Mouse (Mus musculus) CD4-positive, CD25-positive, alpha-beta regulatory T cell, adult 4 months (primary cell): Measurements from ENCODE around the gene Polrmt. TPM values are rescaled to one million over a fixed set of nuclear protein-coding genes. Genes with fewer than 3 reads are reported as not detected.

ENCODE experiments used
- ATAC-seq: one replicate; pipeline ENCODE4 v1.8.0; 2017
- polyA plus RNA-seq, 2 experiments: library from polyadenylated mRNA; unstranded; fragments of 100-300 nt; shearing (Covaris generic); gene quantifications; one replicate each; pipeline ENCODE4 v1.2.1; 2017

Polrmt gene
- polyA plus RNA-seq, 2 experiments from 2014 or later: 18.0 to 23.4 TPM

DNA sequence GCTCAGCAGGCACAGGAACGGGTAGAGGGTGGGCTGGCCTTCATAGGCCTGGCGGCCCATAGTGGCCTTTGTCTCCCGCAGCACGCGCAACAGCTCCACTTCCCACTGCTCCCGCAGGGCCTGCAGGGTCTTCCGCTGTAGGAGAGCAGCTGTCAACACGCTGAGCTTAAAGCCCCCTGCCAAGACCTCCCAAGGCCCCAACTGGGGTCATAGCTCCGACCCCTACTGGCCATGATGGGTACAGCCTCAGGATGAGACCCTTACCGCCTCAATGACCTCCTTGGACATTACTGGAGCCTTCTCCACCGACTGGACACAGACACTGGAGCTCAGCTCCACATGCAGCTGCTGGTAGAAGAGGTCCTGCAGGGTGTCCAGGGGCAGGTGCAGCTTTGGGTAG lies 5.5 kb downstream of the Polrmt start:
- no peak for ATAC-seq

DNA sequence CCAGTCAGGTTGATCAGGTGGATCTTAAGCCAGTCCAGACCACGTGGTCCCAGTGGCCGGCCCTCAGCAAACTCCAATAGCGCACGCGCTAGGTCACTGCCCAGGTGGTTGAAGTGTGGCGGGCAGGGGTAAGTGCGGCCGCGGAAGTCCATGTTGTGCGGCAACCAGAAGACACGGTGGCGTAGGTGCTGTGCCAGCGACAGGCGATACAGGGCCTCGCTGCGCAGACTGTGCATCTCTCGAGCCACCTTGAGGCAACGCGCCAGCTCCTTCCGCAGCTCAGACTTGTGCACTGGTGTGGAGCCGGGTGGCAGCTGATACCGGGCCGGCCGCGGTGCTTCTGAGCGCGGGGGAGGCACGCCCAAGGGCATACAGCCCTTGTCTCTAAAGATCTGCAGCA lies 7.1 kb downstream of the Polrmt start:
- ATAC-seq: no peak

DNA sequence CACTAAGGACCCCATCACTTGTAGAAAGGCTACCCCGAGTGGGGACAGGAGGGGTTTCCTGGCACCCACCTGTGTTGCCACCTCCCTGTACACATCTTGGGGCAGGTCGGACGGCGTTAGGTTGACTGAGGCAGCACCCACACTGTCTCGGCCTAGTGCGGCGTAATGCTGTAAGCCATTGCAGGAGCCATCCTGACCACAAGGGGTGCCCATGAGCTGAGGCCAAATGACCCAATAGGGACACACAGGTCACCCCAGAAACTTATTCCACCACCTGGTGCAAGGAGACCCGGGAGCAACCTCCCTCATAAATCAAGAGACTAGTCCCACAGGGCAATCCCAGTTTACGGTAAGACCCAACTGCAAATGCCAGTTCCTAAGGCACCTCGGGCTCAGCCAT lies 8.1 kb downstream of the Polrmt start:
- ATAC-seq: no peak

DNA sequence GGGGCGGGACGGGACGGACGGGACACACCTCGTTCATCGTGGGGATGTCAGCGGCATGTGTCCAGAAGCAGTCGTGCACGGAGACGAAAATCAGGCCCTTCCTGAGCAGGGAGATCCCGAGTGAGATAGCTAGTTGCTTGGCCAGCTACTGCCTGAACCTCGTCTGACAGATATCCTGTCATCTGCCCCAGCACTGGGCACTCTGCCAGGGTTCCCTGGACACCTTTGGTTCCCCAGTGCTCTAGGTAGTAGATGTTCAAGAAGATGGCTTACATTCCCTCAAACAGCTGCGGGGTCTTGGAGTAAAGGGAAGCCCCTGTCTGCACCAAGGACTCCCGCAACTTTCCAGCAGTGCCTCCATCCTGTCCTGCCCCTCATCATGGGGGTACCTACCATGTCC lies 9.7 kb downstream of the Polrmt start:
- no peak for ATAC-seq

DNA sequence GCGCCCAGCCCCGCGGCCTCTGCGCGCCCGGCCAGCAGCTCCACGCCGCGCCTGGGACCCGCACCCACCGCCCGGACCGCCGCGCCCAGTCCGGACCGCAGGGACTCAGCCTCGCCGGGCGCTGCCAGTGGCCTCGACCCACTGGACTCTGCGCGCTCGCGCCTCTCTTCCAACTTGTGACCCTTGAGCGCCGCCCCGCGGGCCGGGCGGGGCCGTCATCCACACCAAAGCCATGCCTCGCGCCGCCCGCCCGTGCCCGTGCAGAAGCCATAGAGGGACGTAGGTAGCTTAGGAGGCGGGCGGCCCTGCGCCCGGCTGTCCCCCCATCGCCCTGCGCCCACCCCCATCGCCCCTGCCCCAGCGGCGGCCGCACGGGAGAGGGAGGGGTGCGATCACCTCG lies 11.0 kb downstream of the Polrmt start:
- ATAC-seq: no peak

DNA sequence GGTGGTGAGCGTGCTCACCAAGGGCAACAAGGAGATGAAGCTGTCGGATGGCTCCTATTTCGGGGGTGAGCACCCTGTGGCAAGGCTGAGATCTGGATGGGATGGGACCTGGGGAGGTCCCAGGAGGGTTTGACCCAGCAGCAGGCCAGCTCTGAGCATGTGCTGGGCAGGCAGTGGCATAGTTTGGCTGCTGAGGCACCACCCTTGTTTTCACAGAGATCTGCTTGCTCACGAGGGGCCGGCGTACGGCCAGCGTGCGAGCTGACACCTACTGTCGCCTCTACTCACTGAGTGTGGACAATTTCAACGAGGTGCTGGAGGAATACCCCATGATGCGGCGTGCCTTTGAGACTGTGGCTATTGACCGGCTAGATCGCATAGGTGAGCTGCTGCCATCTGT lies 12.5 kb downstream of the Polrmt start:
- no peak for ATAC-seq

DNA sequence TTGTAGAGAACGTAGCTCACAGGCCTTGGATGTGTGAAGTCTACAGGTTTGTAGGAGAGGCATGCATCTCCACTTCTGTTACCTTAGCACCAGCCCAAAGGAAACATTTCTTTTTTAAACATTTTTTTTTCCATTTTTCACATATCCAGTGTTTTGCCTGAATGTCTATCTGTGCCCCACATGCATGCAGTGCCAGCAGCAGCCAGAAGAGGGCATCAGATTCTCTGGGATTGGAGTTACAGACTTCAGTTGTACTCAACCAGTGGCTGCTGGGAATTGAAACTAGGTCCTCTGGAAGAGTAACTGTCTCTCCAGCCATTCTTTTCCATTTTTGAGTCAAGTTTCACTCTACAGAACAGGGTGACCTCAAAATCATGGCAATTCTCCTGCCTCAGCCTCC lies 13.9 kb downstream of the Polrmt start:
- no peak for ATAC-seq

DNA sequence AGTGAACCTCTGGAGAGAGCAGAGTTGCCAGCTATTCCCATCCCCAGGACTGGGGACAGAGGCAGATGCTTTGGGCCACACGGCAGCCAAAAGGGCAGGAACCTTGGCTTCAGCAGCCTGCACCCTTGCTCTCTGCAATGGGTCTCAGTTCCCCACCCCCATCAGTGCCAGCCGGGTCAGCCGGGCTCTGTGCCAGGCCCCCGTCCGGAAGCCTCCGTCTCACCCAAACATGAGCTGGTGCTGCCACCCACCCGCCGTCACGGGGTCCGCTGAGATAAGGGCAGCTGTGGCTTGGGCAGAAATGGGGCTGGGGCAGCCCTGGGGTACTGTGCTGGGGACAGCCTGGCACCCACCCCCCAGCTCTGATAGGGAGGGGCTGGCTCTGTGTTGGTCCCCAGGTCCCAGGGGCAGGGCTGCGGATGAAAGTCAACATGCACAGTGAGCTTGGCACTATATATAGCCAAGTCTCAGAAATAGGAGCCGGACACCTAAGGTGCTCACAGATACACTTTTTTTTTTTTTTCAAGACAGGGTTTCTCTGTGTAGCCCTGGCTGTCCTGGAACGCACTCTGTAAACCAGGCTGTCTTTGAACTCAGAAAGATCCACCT lies 16.9 kb downstream of the Polrmt start:
- no peak for ATAC-seq

DNA sequence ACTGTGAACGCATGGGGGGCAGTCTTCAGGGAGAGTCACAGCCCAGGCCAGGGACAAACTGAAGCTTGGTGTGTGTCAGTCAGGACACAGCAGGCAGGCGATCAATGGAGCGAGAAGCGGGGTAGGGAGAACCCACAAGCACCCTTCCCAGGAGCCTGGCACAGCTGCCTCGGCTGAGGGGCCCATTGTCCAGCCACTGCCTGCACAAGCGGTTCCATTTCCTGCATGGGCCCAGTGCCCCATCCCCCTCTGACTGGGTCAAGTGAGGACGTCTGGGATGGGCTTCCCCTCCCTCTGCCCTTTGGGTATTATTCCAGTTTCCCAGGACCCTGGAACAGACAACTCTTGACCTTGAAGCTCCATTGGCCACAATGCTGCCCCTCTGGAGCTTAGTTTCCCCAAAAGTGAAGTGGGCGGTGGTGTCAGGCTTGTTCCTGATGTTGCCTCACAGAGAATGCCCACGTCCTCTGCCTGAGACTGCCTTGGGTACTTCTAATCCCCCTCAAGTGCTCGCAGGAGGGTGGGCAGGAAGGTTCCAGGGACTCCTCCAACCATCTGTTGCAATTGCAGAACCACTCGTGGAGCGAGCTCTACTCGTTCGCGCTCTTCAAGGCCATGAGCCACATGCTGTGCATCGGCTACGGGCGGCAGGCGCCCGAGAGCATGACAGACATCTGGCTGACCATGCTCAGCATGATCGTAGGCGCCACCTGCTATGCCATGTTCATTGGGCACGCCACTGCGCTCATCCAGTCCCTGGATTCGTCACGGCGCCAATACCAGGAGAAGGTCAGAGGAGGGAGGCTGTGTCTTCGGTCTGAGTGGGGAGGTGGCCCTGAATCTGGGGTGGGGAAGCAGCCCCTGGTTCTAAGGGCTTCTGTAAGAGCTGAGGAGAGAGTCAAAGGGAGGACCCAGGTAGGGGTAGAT lies 17.8 kb downstream of the Polrmt start:
- ATAC-seq: no peak

DNA sequence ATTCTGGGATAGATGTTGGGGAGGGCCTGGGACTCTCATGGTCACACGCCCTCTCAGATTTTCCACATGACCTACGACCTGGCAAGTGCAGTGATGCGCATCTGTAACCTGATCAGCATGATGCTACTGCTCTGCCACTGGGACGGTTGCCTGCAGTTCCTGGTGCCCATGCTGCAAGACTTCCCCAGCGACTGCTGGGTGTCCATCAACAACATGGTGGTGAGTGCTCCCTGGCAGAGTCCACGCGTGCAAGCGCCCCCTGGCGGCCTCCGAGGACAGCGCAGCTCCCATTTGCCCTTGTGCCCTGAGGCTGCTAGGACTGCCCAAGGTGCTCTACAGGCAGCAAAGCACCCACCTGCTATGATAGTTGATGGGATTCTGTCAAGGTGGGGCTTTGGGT lies 20.3 kb downstream of the Polrmt start:
- no peak for ATAC-seq

DNA sequence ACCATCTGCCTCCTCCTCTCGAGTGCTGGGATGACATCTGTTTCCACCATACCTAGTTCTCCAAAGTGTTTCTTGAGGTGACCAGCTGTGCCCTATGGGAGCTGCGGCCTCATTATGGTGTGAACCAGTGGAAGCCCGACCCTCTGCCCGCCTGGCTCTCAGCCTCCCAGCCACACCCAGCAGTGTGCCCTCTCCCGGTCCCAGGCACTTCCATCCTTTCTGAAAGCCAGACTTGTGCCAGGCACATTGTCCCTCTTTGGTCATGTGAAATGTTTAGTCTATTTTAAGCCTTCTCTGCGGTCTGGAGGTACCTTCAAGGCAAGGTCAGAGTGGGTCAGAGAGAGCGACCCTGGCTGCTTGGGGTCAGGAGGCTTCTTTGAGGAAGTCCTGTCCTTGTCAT lies 22.7 kb downstream of the Polrmt start:
- no peak for ATAC-seq

DNA sequence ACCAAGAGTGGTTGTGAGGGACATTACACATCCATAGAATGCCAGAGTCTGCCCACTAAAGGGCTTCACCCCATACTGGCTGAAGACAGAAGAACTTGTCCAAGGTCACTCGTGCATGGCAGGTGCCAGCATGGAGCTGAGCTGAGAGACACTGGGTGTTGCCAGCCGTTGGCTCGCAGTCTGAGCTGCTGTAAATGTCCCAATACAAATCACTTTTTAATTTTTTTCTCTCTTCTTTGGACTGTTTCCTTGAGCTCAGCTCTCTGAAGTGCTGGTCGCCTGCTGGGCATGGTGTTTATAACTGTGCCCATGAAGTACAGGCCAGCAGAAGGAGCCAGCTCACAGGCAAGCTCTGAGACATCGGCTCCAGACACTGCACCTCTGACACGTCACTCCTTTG lies 23.3 kb downstream of the Polrmt start:
- ATAC-seq: no peak

DNA sequence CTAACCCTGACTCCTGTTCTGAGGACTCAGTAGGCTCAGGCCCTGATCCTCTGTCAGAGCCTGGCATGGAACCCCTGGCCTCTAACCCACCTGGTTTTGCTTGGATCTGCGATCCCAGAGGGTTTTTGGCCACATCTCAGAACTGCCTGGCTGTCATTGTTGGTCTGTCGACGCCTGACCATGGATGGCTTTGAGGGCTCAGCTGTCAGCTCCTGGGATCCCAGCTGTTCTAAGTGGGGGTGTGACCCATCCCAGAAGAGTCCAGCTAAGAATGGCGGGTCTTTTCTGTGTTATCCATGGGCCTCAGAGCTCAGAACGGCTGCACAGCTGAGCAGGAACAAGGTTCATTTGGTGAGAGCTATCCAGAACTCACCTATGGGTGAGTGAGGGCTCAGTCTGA lies 25.3 kb downstream of the Polrmt start:
- no peak for ATAC-seq

DNA sequence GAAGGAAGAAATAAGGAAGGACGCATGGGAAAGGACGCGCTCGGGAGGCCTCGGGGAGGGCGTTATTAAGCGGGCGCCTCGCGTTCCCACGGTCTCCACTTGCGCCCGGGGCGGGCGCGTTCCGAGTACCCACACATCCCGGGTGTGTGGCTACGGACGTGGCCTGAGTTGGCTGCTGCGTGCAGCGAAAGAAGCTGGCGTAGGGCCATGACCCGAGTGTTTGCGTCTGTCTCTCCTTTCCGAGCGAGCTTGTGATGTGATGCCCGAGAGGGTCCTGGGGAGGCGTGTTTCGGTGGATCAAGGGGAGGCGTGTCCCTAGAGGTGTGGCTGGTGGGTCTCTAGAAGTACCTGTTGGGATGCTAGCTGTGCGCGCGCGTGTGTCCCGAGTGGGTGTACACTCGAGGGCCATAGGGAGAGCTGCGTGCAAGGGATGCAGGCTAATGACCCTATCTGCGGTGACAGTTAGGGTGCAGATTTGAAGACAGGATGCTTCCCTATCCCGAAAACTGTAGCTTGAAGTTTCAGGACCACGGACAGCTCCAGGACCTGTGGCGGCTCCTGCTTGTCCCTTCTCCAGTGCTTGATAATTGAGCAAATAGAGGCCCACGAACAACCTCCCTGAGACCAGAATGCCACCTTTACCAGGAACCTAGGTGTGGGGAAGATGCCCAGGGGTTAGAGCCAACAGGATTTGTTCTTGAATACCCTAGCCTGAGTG lies 28.6 kb downstream of the Polrmt start:
- no peak for ATAC-seq

DNA sequence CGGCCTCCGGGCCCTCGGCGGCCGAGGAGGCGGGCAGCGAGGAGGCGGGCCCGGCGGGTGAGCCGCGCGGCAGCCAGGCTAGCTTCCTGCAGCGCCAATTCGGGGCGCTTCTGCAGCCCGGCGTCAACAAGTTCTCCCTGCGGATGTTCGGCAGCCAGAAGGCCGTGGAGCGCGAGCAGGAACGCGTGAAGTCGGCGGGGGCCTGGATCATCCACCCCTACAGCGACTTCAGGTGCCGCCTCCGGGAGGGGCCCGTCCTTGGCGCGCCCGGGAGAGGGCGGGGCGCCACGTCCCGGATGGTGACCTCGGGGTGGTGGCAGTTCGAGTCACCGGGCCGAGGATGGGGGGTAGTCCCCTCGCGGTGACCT lies 29.4 kb downstream of the Polrmt start:
- peak; percentile 32 for ATAC-seq

DNA sequence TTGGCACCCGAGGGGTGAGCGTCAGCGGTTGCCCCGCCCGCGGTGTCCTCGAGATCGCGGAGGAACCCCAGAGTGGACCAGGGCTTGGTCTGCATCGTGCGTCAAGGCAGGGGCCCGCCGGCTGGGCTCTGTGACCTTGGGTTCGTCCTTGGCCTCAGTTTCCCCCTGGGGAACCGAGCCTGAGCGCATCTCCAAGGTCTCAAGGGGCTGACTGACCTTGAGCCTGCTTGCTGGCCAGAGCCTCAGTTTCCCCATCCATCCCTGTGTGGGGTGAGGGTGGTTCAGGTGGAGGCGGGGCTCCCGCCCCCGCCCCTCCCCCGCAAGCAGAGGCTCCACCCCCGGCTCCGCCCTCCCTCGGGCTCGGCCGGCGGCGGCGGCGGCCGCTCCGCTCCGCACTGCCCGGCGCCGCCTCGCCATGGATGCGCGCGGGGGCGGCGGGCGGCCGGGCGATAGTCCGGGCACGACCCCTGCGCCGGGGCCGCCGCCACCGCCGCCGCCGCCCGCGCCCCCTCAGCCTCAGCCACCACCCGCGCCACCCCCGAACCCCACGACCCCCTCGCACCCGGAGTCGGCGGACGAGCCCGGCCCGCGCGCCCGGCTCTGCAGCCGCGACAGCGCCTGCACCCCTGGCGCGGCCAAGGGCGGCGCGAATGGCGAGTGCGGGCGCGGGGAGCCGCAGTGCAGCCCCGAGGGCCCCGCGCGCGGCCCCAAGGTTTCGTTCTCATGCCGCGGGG lies 30.0 kb downstream of the Polrmt start, which contains the start of gene Hcn2:
Gene Hcn2 (plus strand): TSS at position 381 of the 734 bp plus-strand sequence.
- no peak for ATAC-seq

DNA sequence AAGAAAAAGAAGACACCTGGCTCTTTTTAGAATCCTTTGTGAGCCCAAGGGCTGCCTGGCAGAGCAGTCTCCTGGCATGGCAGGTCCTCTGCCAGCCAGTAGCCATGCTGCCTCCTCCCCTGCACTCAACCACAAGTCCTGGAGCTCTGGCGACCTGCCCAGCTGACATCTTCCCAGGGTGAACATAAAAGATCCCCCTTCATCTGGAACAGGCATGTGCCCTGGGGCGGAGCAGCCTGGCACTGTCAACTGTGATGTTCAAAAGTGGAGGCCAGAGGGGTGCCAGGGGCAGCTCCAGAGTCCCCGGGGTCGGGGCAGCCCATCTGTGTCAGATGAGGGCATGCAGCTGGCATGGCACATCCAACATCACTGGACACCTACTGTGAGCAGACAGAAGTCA lies 31.4 kb downstream of the Polrmt start:
- ATAC-seq: no peak

DNA sequence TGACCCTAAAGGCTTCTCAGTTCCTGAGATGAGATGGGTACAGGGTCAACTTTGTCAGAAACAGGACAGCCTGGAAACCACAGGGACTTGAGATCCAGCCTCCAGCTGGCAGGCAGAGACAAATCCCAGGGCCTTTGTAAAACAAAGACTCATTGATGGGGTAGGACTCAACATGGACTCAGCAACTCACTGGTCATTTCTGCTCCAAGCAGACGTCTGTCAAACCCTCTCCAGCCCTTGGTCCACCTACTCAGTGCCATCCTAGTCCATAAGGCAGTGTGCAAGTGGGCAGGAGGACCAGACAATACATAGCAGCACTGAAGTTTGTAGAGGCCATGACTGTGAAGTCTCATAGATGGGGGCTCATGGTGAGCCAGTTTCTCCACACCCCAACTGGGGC lies 33.2 kb downstream of the Polrmt start:
- no peak for ATAC-seq

DNA sequence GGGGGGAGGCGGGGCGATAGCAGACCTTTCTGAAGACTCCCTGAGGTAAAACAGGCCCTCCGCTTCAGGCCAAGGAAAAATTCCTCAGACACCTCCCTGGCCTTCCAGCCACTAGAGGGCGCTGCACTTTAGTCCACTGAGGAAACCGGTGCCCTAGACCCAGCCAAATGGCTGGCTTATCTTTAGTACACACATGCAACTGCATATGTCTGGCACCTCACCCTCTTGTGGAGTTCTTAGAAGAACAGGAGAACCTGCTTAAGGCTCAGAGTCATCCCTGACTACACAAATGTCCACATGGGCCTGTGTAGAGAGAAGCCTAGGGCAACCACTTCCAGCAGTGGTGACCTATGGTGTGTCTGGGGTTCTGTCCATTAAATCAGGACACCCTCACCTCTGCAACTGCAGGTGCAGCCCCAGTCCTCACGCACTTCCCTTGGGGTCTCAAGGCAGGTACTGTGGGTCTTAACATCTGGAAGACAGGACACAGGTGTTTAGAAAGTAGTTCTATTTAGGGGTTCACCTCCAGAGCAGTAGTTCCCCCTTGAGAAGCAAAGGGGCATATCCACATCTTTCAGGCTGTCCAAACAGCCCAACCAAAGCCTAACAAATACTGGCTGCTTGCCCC lies 33.8 kb downstream of the Polrmt start:
- peak; percentile 54 for ATAC-seq

DNA sequence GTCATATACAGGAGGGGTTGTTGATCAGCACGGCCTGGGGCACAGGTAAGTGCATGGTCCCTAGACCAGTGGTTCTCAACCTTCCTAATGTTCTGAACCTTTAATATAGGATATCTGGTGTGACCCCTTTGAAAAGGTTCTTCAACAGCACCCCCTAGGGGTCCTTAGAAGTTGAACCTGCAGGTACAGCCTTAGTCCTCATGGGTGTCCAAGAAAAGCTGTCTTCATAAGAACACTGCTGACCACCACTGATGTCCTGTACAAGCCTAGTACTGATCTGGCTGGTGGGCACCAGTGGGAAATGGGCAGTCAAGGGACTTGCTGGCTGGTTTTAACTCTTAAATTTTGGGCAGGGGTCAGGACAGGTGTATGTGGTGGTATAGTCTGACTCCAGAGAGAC lies 34.4 kb downstream of the Polrmt start:
- ATAC-seq: no peak

DNA sequence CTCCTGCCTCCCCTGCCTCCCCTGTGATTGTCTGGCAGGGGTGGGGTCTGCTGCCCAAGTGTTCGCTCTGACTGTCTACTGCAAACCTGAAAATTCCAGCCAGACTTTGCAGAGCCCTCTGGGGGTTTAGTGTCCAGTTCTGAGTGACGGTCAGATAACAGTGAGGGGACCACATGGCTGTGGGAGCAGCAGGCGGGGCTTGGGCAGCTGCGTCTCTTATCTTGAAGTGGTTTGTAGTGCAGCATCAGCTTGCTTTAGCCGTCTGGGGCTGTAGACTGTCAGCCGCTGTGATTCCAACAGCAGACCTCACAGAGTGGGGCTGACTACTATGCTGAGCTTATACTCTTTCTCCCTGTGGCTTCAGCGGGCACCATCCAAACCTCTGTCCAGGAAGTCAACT lies 37.1 kb downstream of the Polrmt start:
- ATAC-seq: no peak

DNA sequence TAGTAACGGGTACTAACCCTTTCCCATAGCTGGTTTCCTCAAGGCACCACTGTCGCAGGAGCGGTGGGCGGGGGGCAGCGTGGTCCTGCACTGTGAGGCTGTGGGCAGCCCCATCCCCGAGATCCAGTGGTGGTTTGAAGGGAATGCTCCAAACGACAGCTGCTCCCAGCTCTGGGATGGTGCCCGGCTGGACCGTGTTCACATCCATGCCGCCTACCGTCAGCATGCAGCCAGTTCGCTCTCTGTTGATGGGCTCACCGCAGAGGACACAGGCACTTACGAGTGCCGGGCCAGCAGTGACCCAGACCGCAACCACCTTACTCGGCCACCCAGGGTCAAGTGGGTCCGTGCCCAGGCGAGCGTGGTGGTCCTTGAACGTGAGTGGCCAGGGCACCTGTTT lies 37.7 kb downstream of the Polrmt start:
- no peak for ATAC-seq

DNA sequence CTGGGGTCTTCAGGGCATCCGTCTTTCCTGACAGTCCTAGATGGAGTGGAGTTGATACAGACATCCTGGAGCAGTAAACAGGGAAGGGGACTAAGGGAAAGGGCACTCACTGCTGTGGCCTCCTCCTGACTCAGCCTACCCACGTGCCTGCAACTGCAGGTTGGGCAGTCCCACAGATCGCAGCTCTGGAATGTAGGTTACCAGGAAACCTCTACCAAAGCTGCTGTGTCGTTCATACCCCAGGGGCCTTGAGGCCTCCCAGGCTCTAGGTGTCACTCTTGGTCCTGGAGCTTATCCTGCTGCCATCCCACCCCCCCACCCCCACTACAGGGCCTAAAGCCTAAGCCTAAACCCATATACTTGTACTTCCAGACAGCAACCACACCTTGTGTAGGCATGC lies 38.6 kb downstream of the Polrmt start:
- ATAC-seq: no peak
